In the genomic region with DNA sequence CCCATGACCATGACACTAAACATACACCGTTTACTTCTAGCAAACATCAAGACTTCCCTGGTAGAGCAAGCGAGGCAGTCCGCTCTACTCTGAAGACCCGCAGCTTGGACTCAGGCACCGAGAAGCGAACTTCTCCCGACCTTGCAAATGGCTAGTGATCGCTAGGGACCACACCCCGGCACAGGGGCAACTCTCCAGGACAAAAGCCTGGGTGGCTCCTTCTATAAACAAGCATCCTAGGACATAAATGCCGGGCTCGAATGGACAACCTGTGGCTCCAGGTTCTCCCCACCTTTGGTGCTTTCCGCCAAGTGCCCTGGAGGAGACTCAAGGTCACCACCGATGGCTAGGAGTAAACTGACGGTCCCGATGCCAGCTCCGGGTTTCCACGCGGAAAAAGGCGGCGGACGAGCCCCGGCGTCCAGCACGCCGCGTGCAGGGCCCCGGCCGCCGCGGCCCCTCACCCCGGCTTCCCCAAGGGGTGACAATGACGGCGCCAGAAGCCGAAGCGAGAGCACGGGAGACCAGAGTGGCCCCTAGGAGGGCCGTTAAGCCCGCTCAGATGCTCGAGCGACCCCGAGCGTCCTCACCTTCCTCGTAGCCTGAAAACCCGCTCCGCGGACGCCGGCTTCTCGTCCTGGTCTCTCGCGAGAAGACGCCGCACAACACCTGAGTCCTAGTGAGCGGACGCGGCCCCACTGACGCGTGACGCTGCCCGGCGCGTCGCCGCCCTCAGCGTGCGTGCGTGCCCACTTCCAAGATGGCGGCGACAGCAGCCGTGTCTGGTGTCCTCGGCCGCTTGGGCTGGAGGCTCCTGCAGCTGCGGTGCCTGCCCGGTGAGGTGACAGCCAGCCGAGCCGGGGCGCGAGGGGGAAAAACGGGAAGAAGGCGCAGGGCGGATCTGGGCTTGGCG, we compare ENCODE assay signal across 8 mouse cellular contexts. TPM values are rescaled to one million over a fixed set of nuclear protein-coding genes. Genes with fewer than 3 reads are reported as not detected.
DNase-seq lines count a peak whose midpoint lies in the region; ATAC-seq and TF ChIP-seq lines count a peak whose summit lies in the region.

TSS of gene Coq9 (plus strand) at position 660 of the 913 bp plus-strand sequence.
TSS of gene Ciapin1 (minus strand) at position 697 of the 913 bp plus-strand sequence.

- no peak for TF ChIP-seq EP300 in MEL (IDR thresholded peaks at IDR 0.05; ENCODE audit: low read depth in 1 of 2, low read length in 2 of 2)

- peak; percentile 97 to 98 for ATAC-seq in hematopoietic stem cell, adult 5-6 weeks (replicated peaks in 1 of 2; ENCODE audit: insufficient read depth in 1 of 2, low FRiP score in 2 of 2, low TSS enrichment in 1 of 2, low read depth in 1 of 2, poor library complexity in 2 of 2, severe bottlenecking in 2 of 2)
- ATAC-seq in lung, embryonic 16.5 days (ENCODE audit: low read depth): peak; percentile 99

- WGBS in cerebellum, adult 2 months: under 1% methylated on average over 82 of the region's 82 CpGs
- WGBS in lung, embryonic 16.5 days: under 1% methylated on average over 82 of the region's 82 CpGs

- no peaks in the 10 kb centered on the region for H3K27me3 ChIP-seq in MEL (ENCODE audit: control insufficient read depth in 1 of 2, insufficient read depth in 2 of 2, low read length in 2 of 2)
- no peaks in the 10 kb centered on the region for H3K27me3 ChIP-seq in cerebellum, adult 2 months (ENCODE audit: control insufficient read depth, insufficient read depth, low read length)
- H3K27me3 ChIP-seq in lung, embryonic 16.5 days (ENCODE audit: control insufficient read depth, insufficient read depth, low read depth, low read length): no peaks in the 10 kb centered on the region

- H3K4me2 ChIP-seq in lung, embryonic 16.5 days (ENCODE audit: low read depth, low read length): peak within 1 kb of the TSS; percentile 92

- TF ChIP-seq CTCF in MEL (IDR thresholded peaks at IDR 0.05 in 2 of 3, conservative IDR thresholded peaks at IDR 0.05 in 1 of 3; ENCODE audit: control insufficient read depth in 1 of 3, insufficient read depth in 1 of 3, low read depth in 2 of 3, low read length in 3 of 3, poor library complexity in 1 of 3, severe bottlenecking in 1 of 3): no peak
- TF ChIP-seq CTCF in cerebellum, adult 2 months (IDR thresholded peaks at IDR 0.05; ENCODE audit: borderline replicate concordance, insufficient read depth, low read depth, low read length): no peak

- peak; percentile 97 for DNase-seq in MEL (ENCODE audit: low read depth, low spot score)
- DNase-seq in cerebellum, adult 2 months: peak; percentile 94 to 96
- peak; percentile 97 for DNase-seq in forelimb bud, embryonic 11.5 days (ENCODE audit: low read depth, low spot score)
- peak; percentile 83 for DNase-seq in layer of hippocampus, adult 9-10 months (ENCODE audit: low spot score)
- DNase-seq in ovary, postnatal 10 days (ENCODE audit: low spot score): peak; percentile 88
- peak; percentile 95 for DNase-seq in thymus, postnatal 10 days (ENCODE audit: low spot score in 2 of 2)

- peak within 1 kb of the TSS; percentile 75 for H3K27ac ChIP-seq in MEL (ENCODE audit: control insufficient read depth, low read depth, low read length)
- peak within 1 kb of the TSS; percentile 97 for H3K27ac ChIP-seq in cerebellum, adult 2 months (ENCODE audit: insufficient read depth, low read length)
- peak within 1 kb of the TSS; percentile 86 for H3K27ac ChIP-seq in lung, embryonic 16.5 days (ENCODE audit: low read length)

- peak within 1 kb of the TSS; percentile 81 for H3K4me3 ChIP-seq in MEL (ENCODE audit: control insufficient read depth in 1 of 2, insufficient read depth in 1 of 2, low read depth in 2 of 2, low read length in 2 of 2)
- peak within 1 kb of the TSS; percentile 87 for H3K4me3 ChIP-seq in cerebellum, adult 2 months (replicated peaks; ENCODE audit: insufficient read depth, low read depth, low read length)
- H3K4me3 ChIP-seq in lung, embryonic 16.5 days (ENCODE audit: low read length): peak within 1 kb of the TSS; percentile 81

- H3K36me3 ChIP-seq in MEL (ENCODE audit: control insufficient read depth in 1 of 2, insufficient read depth in 2 of 2, low read length in 2 of 2): peaks cover 2 to 16% of the 10 kb centered on the region in 2 experiments; a peak in 2 of 4 replicates
- H3K36me3 ChIP-seq in lung, embryonic 16.5 days (ENCODE audit: control insufficient read depth, insufficient read depth, low read length): no peaks in the 10 kb centered on the region

- peak; percentile 84 to 98; a peak in 3 of 4 replicates for TF ChIP-seq POLR2A in MEL (IDR thresholded peaks at IDR 0.05; ENCODE audit: control insufficient read depth in 1 of 2, insufficient read depth in 1 of 2, low read depth in 1 of 2, low read length in 2 of 2, poor library complexity in 1 of 2)
- peak; percentile 93 for TF ChIP-seq POLR2A in cerebellum, adult 2 months (IDR thresholded peaks at IDR 0.05; ENCODE audit: borderline replicate concordance, insufficient read depth, low read length)

- TF ChIP-seq RAD21 in MEL (IDR thresholded peaks at IDR 0.05; ENCODE audit: low read depth, low read length): no peak

- H3K9me3 ChIP-seq in MEL (replicated peaks; ENCODE audit: insufficient read depth, low read length): no peaks in the 10 kb centered on the region
- H3K9me3 ChIP-seq in lung, embryonic 16.5 days (ENCODE audit: control insufficient read depth, low read length): no peaks in the 10 kb centered on the region

- H3K4me1 ChIP-seq in MEL (ENCODE audit: control insufficient read depth in 1 of 2, insufficient read depth in 2 of 2, low read length in 2 of 2): peaks cover 4 to 6% of the 10 kb centered on the region in 2 experiments
- H3K4me1 ChIP-seq in cerebellum, adult 2 months (ENCODE audit: control insufficient read depth, insufficient read depth, low read length): peaks cover 5% of the 10 kb centered on the region
- peaks cover 16% of the 10 kb centered on the region for H3K4me1 ChIP-seq in lung, embryonic 16.5 days (replicated peaks; ENCODE audit: control insufficient read depth, insufficient read depth, low read length)

- H3K79me2 ChIP-seq in MEL (ENCODE audit: control insufficient read depth, insufficient read depth, low read length, poor library complexity): peaks cover 39% of the 10 kb centered on the region

- H3K9ac ChIP-seq in MEL (ENCODE audit: control insufficient read depth, low read depth, low read length, poor library complexity, severe bottlenecking): peak within 1 kb of the TSS; percentile 89
- H3K9ac ChIP-seq in lung, embryonic 16.5 days (ENCODE audit: low read length): peak within 1 kb of the TSS; percentile 89

TF ChIP-seq in MEL, 35 proteins besides CTCF, POLR2A, EP300 and RAD21 (continues in another document):
- peak; percentile 45; the same call in 1 of the 2 replicates for TF ChIP-seq NRF1 (IDR thresholded peaks at IDR 0.05; ENCODE audit: insufficient read depth, low read depth, low read length, poor library complexity, severe bottlenecking)
- no peak for TF ChIP-seq MEF2A (IDR thresholded peaks at IDR 0.05; ENCODE audit: extremely low read depth, insufficient replicate concordance, low read depth, low read length, poor library complexity, severe bottlenecking)
- TF ChIP-seq SMC3 (IDR thresholded peaks at IDR 0.05; ENCODE audit: low read depth, low read length): no peak
- no peak for TF ChIP-seq TAL1 (IDR thresholded peaks at IDR 0.05; ENCODE audit: low read length)
- peak; percentile 51; the same call in 1 of the 2 replicates for TF ChIP-seq ELF1 (IDR thresholded peaks at IDR 0.05; ENCODE audit: low read depth, low read length)
- no peak for TF ChIP-seq E2F4 (IDR thresholded peaks at IDR 0.05; ENCODE audit: borderline replicate concordance, low read depth, low read length)
- TF ChIP-seq MYC (IDR thresholded peaks at IDR 0.05; ENCODE audit: low read depth, low read length): no peak
- TF ChIP-seq ZMIZ1 (IDR thresholded peaks at IDR 0.05; ENCODE audit: low read depth, low read length): peak; percentile 75
- peak; percentile 77; the same call in 1 of the 2 replicates for TF ChIP-seq KAT2A (conservative IDR thresholded peaks at IDR 0.05; ENCODE audit: low read depth, low read length)
- TF ChIP-seq TBP (IDR thresholded peaks at IDR 0.05; ENCODE audit: low read depth, low read length): peak; percentile 54; the same call in 1 of the 2 replicates
- TF ChIP-seq TCF12 (IDR thresholded peaks at IDR 0.05; ENCODE audit: low read depth, low read length): peak; percentile 83
- no peak for TF ChIP-seq ZNF384 (IDR thresholded peaks at IDR 0.05; ENCODE audit: low read depth, low read length)
- TF ChIP-seq RCOR1 (IDR thresholded peaks at IDR 0.05; ENCODE audit: low read depth, low read length): no peak
- TF ChIP-seq ETS1 (IDR thresholded peaks at IDR 0.05; ENCODE audit: low read depth, low read length): no peak
- TF ChIP-seq HCFC1 (IDR thresholded peaks at IDR 0.05; ENCODE audit: low read depth, low read length): peak; percentile 95
- peak; percentile 86; the same call in 1 of the 2 replicates for TF ChIP-seq UBTF (IDR thresholded peaks at IDR 0.05; ENCODE audit: borderline replicate concordance, insufficient read depth, low read depth, low read length)
- TF ChIP-seq USF1 (IDR thresholded peaks at IDR 0.05; ENCODE audit: low read depth, low read length): peak; percentile 68; the same call in 1 of the 2 replicates
- peak; percentile 58 for TF ChIP-seq MAX (IDR thresholded peaks at IDR 0.05; ENCODE audit: low read length)
- TF ChIP-seq MAFK (IDR thresholded peaks at IDR 0.05; ENCODE audit: borderline replicate concordance, low read depth, low read length): no peak
- 0 out of 2 replicates have a peak, but pooled peaks have one; percentile 66 for TF ChIP-seq CHD1 (IDR thresholded peaks at IDR 0.05; ENCODE audit: low read depth, low read length)
- no peak for TF ChIP-seq ZKSCAN1 (IDR thresholded peaks at IDR 0.05; ENCODE audit: low read depth, low read length)
- TF ChIP-seq CHD2 (IDR thresholded peaks at IDR 0.05; ENCODE audit: low read length): peak; percentile 97

RNA-seq across cellular contexts. Expression of gene Coq9, which starts in this region (rescaled TPM):
- 84.6 and 91.9 TPM in 2 replicates for total RNA-seq in MEL (2012; rRNA removed)
- polyA plus RNA-seq in MEL (2012; ENCODE audit: insufficient read depth in 1 of 2, insufficient read length in 2 of 2, low read depth in 1 of 2, low replicate concordance in 2 of 2, missing spikeins in 1 of 2): 100 to 1,000 TPM in 1 of 2 experiments, not detected in 1; 169 TPM
- polyA plus RNA-seq in cerebellum, adult 2 months (2012; rRNA removed): 155 and 163 TPM in 2 replicates
- total RNA-seq in hematopoietic stem cell, adult 5-6 weeks (2017): 33.1 and 39.4 TPM in 2 replicates
- 69.1 and 69.7 TPM in 2 replicates for polyA plus RNA-seq in lung, embryonic 16.5 days (2015; fragmentation: Nextera tagmentation; extraction: Ambion mirVana)

RNA-seq across cellular contexts. Expression of gene Ciapin1, which starts in this region (rescaled TPM):
- 102 and 122 TPM in 2 replicates for total RNA-seq in MEL (2012; rRNA removed)
- polyA plus RNA-seq in MEL (2012; ENCODE audit: insufficient read depth in 1 of 2, insufficient read length in 2 of 2, low read depth in 1 of 2, low replicate concordance in 2 of 2, missing spikeins in 1 of 2): 100 to 1,000 TPM in 1 of 2 experiments, not detected in 1; 263 TPM
- polyA plus RNA-seq in cerebellum, adult 2 months (2012; rRNA removed): 58.2 and 58.4 TPM in 2 replicates
- total RNA-seq in hematopoietic stem cell, adult 5-6 weeks (2017): 24.1 and 49.0 TPM in 2 replicates
- polyA plus RNA-seq in lung, embryonic 16.5 days (2015; fragmentation: Nextera tagmentation; extraction: Ambion mirVana): 91.2 and 91.9 TPM in 2 replicates

Comparison
In these comparisons a context has a peak if more than half of its experiments do, and no peak if none do; other contexts are left out.
1. Peak in every context shown above with its lines: DNase-seq, ATAC-seq, H3K4me3 ChIP-seq and H3K27ac ChIP-seq.